Mouse (Mus musculus) heart, embryonic 14.5 days (tissue): ENCODE measurements around the gene Tsc22d2. TPM values are rescaled to one million over a fixed set of nuclear protein-coding genes. Genes with fewer than 3 reads are reported as not detected.

Source experiments
- ATAC-seq: fragments of 200-750 bp; cut with Nextera tagmentation; 2 replicates; pipeline ENCODE4 v1.8.0; 2017; ENCODE audit warnings: low read depth, moderate TSS enrichment; ENCODE audit not compliant: insufficient number of reproducible peaks, insufficient read depth, low FRiP score
- H3K27ac ChIP-seq, 2 experiments: fragments of 200-500 bp in 1 of 2; fragments of 300-500 bp in 1 of 2; sonication (generic) in 1 of 2; replicated peaks in 1 of 2; 2 replicates each; pipeline ENCODE4 v1.5.1; 2012 to 2014; ENCODE audit warnings: low read depth in 2 of 2, low read length in 2 of 2, control low read depth in 1 of 2, mild to moderate bottlenecking in 1 of 2, mixed read lengths in 1 of 2; ENCODE audit not compliant: control insufficient read depth in 1 of 2, insufficient read depth in 1 of 2
- H3K27me3 ChIP-seq: fragments of 300-500 bp; sonication (generic); 2 replicates; pipeline ENCODE4 v1.6.1; 2014; ENCODE audit warnings: mild to moderate bottlenecking, low read length, control low read depth; ENCODE audit not compliant: control insufficient read depth, insufficient read depth
- H3K36me3 ChIP-seq: fragments of 300-500 bp; sonication (generic); 2 replicates; pipeline ENCODE4 v1.6.1; 2014; ENCODE audit warnings: mild to moderate bottlenecking, control low read depth, low read length, mixed read lengths; ENCODE audit not compliant: control insufficient read depth, insufficient read depth
- H3K4me1 ChIP-seq, 2 experiments: fragments of 200-500 bp in 1 of 2; fragments of 300-500 bp in 1 of 2; sonication (generic) in 1 of 2; 2 replicates each; pipeline ENCODE4 v1.6.1; 2012 to 2014; ENCODE audit warnings: low read length in 2 of 2, control low read depth in 1 of 2, mixed read lengths in 1 of 2; ENCODE audit not compliant: control insufficient read depth in 2 of 2, insufficient read depth in 2 of 2
- H3K4me2 ChIP-seq: fragments of 300-500 bp; sonication (generic); 2 replicates; pipeline ENCODE4 v1.6.1; 2014; ENCODE audit warnings: mild to moderate bottlenecking, low read length
- H3K4me3 ChIP-seq, 2 experiments: fragments of 200-500 bp in 1 of 2; fragments of 300-500 bp in 1 of 2; sonication (generic) in 1 of 2; 2 replicates each; pipeline ENCODE4 v1.5.1; 2012 to 2014; ENCODE audit warnings: low read length in 2 of 2, mild to moderate bottlenecking in 2 of 2, control low read depth in 1 of 2, low read depth in 1 of 2, moderate library complexity in 1 of 2; ENCODE audit not compliant: control insufficient read depth in 1 of 2, insufficient read depth in 1 of 2
- H3K9ac ChIP-seq: fragments of 300-500 bp; sonication (generic); 2 replicates; pipeline ENCODE4 v1.6.1; 2014; ENCODE audit warnings: mild to moderate bottlenecking, low read length
- H3K9me3 ChIP-seq: fragments of 300-500 bp; sonication (generic); 2 replicates; pipeline ENCODE4 v1.6.1; 2016; ENCODE audit warnings: low read length, control low read depth; ENCODE audit not compliant: control insufficient read depth
- WGBS: fragments of 180-500 bp; shearing (Covaris S2); extraction: QIAGEN DNeasy Blood & Tissue Kit; methylation state at CpG from one replicate; pipeline ENCODE4 v1.1.7; 2014; 5-methylcytosine and 5-hydroxymethylcytosine counted together
- polyA plus RNA-seq: library from polyadenylated mRNA; unstranded; fragments of >200 nt; fragmentation: Nextera tagmentation; extraction: Ambion mirVana; gene quantifications from 2 replicates; pipeline ENCODE4 v1.2.1, GENCODE M21; 2014

Gene Tsc22d2
- polyA plus RNA-seq, 1 experiment from 2014 or later = 25.3 TPM

- Histone ChIP-seq H3K27me3 (no peaks in the 10 kb centered on the region), H3K36me3 (no peaks in the 10 kb centered on the region), H3K4me2 (no peak overlapping the region), H3K4me3 (no peak overlapping the region), H3K9ac (no peak overlapping the region), H3K9me3 (no peaks in the 10 kb centered on the region), H3K4me1 (peaks cover 10 to 15% of the 10 kb centered on the region in 2 experiments), H3K27ac (no peak overlapping the region)
- ATAC-seq = no peak
- WGBS = 60% methylated on average over 5 of the region's 5 CpGs
These were observed 36.9 kb upstream of the Tsc22d2 start for GRCm38 (mm10) chr3:58377589-58378134.

DNA sequence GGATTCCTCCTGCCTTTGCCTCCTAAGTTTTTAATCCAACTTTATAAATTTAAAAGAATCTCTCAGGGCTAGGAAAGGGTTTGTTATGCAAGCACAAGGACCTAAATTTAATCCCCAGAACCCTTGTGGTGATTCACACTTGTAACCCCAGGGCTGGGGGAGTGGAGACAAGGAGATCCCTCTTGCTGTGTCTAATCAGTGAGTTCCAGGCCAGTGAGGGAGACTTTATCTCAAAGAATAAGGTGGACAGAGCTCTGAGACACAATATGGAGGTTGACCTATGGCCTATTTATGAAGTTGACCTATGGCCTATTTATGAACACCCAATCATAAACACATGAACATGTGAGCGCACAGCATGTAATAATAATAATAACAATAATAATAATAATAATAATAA is 31.8 kb upstream of the Tsc22d2 start:
- Histone ChIP-seq H3K9ac (no peak overlapping the region), H3K36me3 (no peaks in the 10 kb centered on the region), H3K4me2 (no peak overlapping the region), H3K9me3 (no peaks in the 10 kb centered on the region), H3K27ac (no peak overlapping the region), H3K4me1 (peaks cover 0 to 2% of the 10 kb centered on the region in 2 experiments; a peak in 1 of 4 replicates), H3K27me3 (no peaks in the 10 kb centered on the region), H3K4me3 (no peak overlapping the region)
- no peak for ATAC-seq
- 89% methylated on average over 1 of the region's 1 CpGs for WGBS

DNA sequence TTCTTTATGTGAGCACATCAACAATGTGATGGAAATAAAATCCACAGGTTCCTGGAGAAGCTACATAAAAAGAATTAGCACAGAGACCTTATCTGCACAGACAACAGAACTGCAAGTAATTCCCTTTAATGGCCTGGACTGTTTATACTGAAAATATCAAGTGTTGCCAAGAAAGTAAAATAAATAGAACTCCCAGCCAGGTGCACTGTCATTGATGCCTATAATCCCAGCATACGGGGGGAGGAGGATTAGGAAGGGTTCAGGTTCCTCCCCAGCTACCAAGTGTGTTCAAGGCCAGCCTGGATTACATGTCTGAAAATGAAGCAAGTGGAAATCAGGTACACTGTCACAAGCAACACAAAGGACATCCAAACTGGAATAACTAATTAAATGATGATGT is 29.5 kb upstream of the Tsc22d2 start:
- Histone ChIP-seq H3K27me3 (no peaks in the 10 kb centered on the region), H3K27ac (no peak overlapping the region), H3K4me1 (peaks cover 0 to 2% of the 10 kb centered on the region in 2 experiments; a peak in 1 of 4 replicates), H3K36me3 (no peaks in the 10 kb centered on the region), H3K4me3 (no peak overlapping the region), H3K4me2 (no peak overlapping the region), H3K9me3 (no peaks in the 10 kb centered on the region), H3K9ac (no peak overlapping the region)
- ATAC-seq = no peak
- 47% methylated on average over 1 of the region's 1 CpGs for WGBS

DNA sequence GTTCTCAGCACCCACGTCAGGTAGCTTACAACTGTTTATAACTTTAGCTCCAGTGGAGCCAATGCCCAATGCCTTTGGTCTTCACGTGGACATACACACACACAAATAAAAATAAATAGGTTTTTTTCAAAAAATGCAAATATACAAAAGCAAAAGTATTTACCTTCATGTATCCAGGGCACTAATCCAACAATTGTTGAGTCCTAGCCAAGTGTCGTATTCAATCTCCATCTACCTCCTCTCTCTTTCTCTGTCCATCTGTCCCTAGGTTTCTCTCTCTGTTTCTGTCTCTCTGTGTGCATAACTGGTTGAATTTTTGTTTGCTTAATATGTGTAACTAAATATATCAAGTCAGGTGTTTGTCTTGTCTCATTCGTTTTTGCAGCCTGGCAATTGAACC is 25.8 kb upstream of the Tsc22d2 start:
- WGBS = 81% methylated on average over 4 of the region's 4 CpGs
- no peak for ATAC-seq

GRCm38 (mm10) chr3:58398541-58398940 is 16.0 kb upstream of the Tsc22d2 start:
- Histone ChIP-seq H3K27ac (no peak overlapping the region), H3K9me3 (no peaks in the 10 kb centered on the region), H3K4me1 (peaks cover 3% of the 10 kb centered on the region in 2 experiments; a peak in 2 of 4 replicates), H3K9ac (no peak overlapping the region), H3K36me3 (no peaks in the 10 kb centered on the region), H3K27me3 (no peaks in the 10 kb centered on the region), H3K4me2 (no peak overlapping the region), H3K4me3 (no peak overlapping the region)
- no peak for ATAC-seq
- 35% methylated on average over 5 of the region's 5 CpGs for WGBS

More for the DNA sequence above, 25.8 kb upstream of the Tsc22d2 start:
- Histone ChIP-seq H3K36me3 (no peaks in the 10 kb centered on the region), H3K9ac (no peak overlapping the region), H3K4me2 (no peak overlapping the region), H3K9me3 (no peaks in the 10 kb centered on the region), H3K4me3 (no peak overlapping the region), H3K4me1 (no peaks in the 10 kb centered on the region), H3K27me3 (no peaks in the 10 kb centered on the region), H3K27ac (no peak overlapping the region)

GRCm38 (mm10) chr3:58399931-58400330 is 14.6 kb upstream of the Tsc22d2 start:
- no peak overlapping the region for H3K4me2 ChIP-seq
- H3K27ac ChIP-seq = no peak overlapping the region
- H3K4me3 ChIP-seq = no peak overlapping the region
- no peaks in the 10 kb centered on the region for H3K27me3 ChIP-seq
- 46% methylated on average over 3 of the region's 3 CpGs for WGBS
- no peak overlapping the region for H3K9ac ChIP-seq
- ATAC-seq = no peak
- no peaks in the 10 kb centered on the region for H3K36me3 ChIP-seq
- peaks cover 3% of the 10 kb centered on the region in 2 experiments; a peak in 2 of 4 replicates for H3K4me1 ChIP-seq
- no peaks in the 10 kb centered on the region for H3K9me3 ChIP-seq

DNA sequence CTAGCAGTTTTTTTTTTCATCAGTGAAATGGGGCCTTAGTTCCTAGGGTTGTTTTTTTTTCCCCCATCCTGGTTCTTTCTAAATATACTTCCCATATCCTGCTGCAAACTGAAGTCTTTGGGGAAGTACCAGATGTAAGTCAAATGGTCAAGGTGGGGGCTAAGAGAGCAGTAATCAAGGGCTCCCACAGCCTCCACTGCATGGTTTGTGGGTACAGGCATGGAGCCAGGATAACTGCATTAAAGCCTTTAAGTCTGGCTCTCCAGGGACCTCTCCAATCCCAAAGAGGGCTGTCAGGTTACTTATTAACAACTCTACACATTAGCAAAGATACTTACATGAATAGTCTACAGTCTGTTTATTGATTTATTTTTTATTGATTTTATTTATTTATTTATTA is 2.8 kb upstream of the Tsc22d2 start:
- H3K4me1 ChIP-seq = 0 out of 4 replicates have a peak, but pooled peaks cover 0 to 4% of the 10 kb centered on the region in 2 experiments
- ATAC-seq = no peak
- no peak overlapping the region for H3K4me3 ChIP-seq
- H3K9ac ChIP-seq = no peak overlapping the region
- no peak overlapping the region for H3K27ac ChIP-seq
- no peaks in the 10 kb centered on the region for H3K9me3 ChIP-seq
- no peak overlapping the region for H3K4me2 ChIP-seq
- H3K27me3 ChIP-seq = no peaks in the 10 kb centered on the region
- peaks cover 4% of the 10 kb centered on the region; the same call in 1 of the 2 replicates for H3K36me3 ChIP-seq

GRCm38 (mm10) chr3:58413671-58414070 is 844 bp upstream of the Tsc22d2 start:
- H3K36me3 ChIP-seq = peaks cover 12% of the 10 kb centered on the region
- peak overlapping the region; percentile 61 for H3K4me2 ChIP-seq
- peak overlapping the region; percentile 69 for H3K9ac ChIP-seq
- H3K4me1 ChIP-seq = 0 out of 4 replicates have a peak, but pooled peaks cover 0 to 4% of the 10 kb centered on the region in 2 experiments
- no peaks in the 10 kb centered on the region for H3K27me3 ChIP-seq
- peak overlapping the region; percentile 86 to 100; a peak in 3 of 4 replicates for H3K27ac ChIP-seq
- peak overlapping the region in 1 of 2 experiments; percentile 58; a peak in 3 of 4 replicates for H3K4me3 ChIP-seq
- no peaks in the 10 kb centered on the region for H3K9me3 ChIP-seq
- ATAC-seq = no peak
- WGBS = 33% methylated on average over 5 of the region's 5 CpGs
